Mouse (Mus musculus) ES-E14 (cell line): ENCODE measurements at regions not wholly inside any gene's neighbourhood (a gene's known extent, or its start where the extent isn't known, plus 50 kb on each side); places are given as distances from the start of the nearest gene placed in this dataset.
A peak's percentile ranks its signal among the peaks of the same experiment; 100 is the strongest.

Source experiments
- DNase-seq: peaks from one replicate; pipeline ENCODE4 v3.0.0-alpha.2; 2013; ENCODE audit warnings: low read depth, low spot score
- H3K27ac ChIP-seq: 2 replicates; pipeline ENCODE4 v1.5.1; 2012; ENCODE audit warnings: low read depth, mild to moderate bottlenecking, low read length, moderate library complexity, mixed read lengths; ENCODE audit not compliant: poor library complexity, insufficient read depth, severe bottlenecking
- H3K36me3 ChIP-seq: 2 replicates; pipeline ENCODE4 v1.6.1; 2012; ENCODE audit warnings: mild to moderate bottlenecking, low read length, moderate library complexity, mixed read lengths; ENCODE audit not compliant: control insufficient read depth, poor library complexity, insufficient read depth, severe bottlenecking
- H3K4me1 ChIP-seq, 2 experiments: fragments of 150-350 bp in 1 of 2; sonication (generic) in 1 of 2; 2 replicates each; pipeline ENCODE4 v1.6.1; 2012; ENCODE audit warnings: low read length in 2 of 2, mild to moderate bottlenecking in 1 of 2, mixed read lengths in 1 of 2; ENCODE audit not compliant: control insufficient read depth in 2 of 2, insufficient read depth in 2 of 2, poor library complexity in 1 of 2
- H3K4me3 ChIP-seq, 2 experiments: fragments of 150-350 bp in 1 of 2; sonication (generic) in 1 of 2; 2 replicates each; pipeline ENCODE4 v1.5.1; 2012; ENCODE audit warnings: low read length in 2 of 2, low read depth in 1 of 2, mild to moderate bottlenecking in 1 of 2, mixed read lengths in 1 of 2; ENCODE audit not compliant: insufficient read depth in 1 of 2, poor library complexity in 1 of 2, severe bottlenecking in 1 of 2
- H3K9ac ChIP-seq: 2 replicates; pipeline ENCODE4 v1.6.1; 2012; ENCODE audit warnings: low read depth, mild to moderate bottlenecking, low read length, mixed read lengths; ENCODE audit not compliant: poor library complexity, insufficient read depth, severe bottlenecking
- H3K9me3 ChIP-seq: fragments of 150-350 bp; sonication (generic); 2 replicates; pipeline ENCODE4 v1.6.1; 2012; ENCODE audit warnings: low read depth, mild to moderate bottlenecking, low read length; ENCODE audit not compliant: control insufficient read depth, insufficient read depth
- CHD2 ChIP-seq: IDR thresholded peaks from 2 replicates; pipeline ENCODE4 v1.6.1; 2014; ENCODE audit warnings: mild to moderate bottlenecking, low read depth, low read length, inconsistent platforms
- HCFC1 ChIP-seq: IDR thresholded peaks from 2 replicates; pipeline ENCODE4 v1.6.1; 2012; ENCODE audit warnings: low read length, inconsistent platforms, borderline replicate concordance; ENCODE audit not compliant: insufficient read depth
- MAFK ChIP-seq: IDR thresholded peaks from 2 replicates; pipeline ENCODE4 v1.6.1; 2014; ENCODE audit warnings: mild to moderate bottlenecking, low read depth, low read length, inconsistent platforms; ENCODE audit not compliant: insufficient read depth
- ZC3H11A ChIP-seq: IDR thresholded peaks from 2 replicates; pipeline ENCODE4 v1.6.1; 2012; ENCODE audit warnings: low read depth, mild to moderate bottlenecking, inconsistent platforms, low read length, borderline replicate concordance
- ZNF384 ChIP-seq: IDR thresholded peaks from 2 replicates; pipeline ENCODE4 v1.6.1; 2012; ENCODE audit warnings: low read depth, low read length, inconsistent platforms
- in situ Hi-C, 2 experiments: fragments of 600-800 bp; cut with MboI; formaldehyde crosslinking; loops; one replicate each; pipeline ENCODE4 v1.15.1; 2025; ENCODE audit warnings: low sequenced_read_pairs in 2 of 2, inconsistent platforms in 1 of 2; ENCODE audit not compliant: unreplicated experiment in 2 of 2

- Histone ChIP-seq H3K9ac (peak overlapping the region; percentile 56; the same call in 1 of the 2 replicates), H3K4me1 (peaks cover 12 to 26% of the 10 kb centered on the region in 2 experiments), H3K9me3 (no peaks in the 10 kb centered on the region), H3K27ac (peak overlapping the region; percentile 71; the same call in 1 of the 2 replicates), H3K4me3 (peak overlapping the region; percentile 55 to 76), H3K36me3 (0 out of 2 replicates have a peak, but pooled peaks cover 2% of the 10 kb centered on the region)
- TF ChIP-seq HCFC1 (no peak), CHD2 (no peak), ZNF384 (no peak), MAFK (no peak), ZC3H11A (no peak)
- in situ Hi-C loops: loop anchor here in 1 of 2 experiments (25.0 kb wide), 1 partner anchor 1354 kb away; no protein-coding TSS in a partner anchor
- DNase-seq: no peak
Observed at GRCm38 (mm10) chr14:64591091-64591976, 487.2 kb downstream of the Prss52 start.

- H3K27ac ChIP-seq: peak overlapping the region; percentile 71; the same call in 1 of the 2 replicates
- TF ChIP-seq CHD2 (no peak), ZC3H11A (no peak)
- peaks cover 13 to 28% of the 10 kb centered on the region in 2 experiments for H3K4me1 ChIP-seq
- peak overlapping the region in 1 of 2 experiments; percentile 76; a peak in 1 of 4 replicates for H3K4me3 ChIP-seq
- in situ Hi-C loops: loop anchor here in 1 of 2 experiments (25.0 kb wide), 1 partner anchor 1355 kb away; no protein-coding TSS in a partner anchor
- 0 out of 2 replicates have a peak overlapping the region, but pooled peaks have one; percentile 2 for H3K9ac ChIP-seq
- no peaks in the 10 kb centered on the region for H3K9me3 ChIP-seq
- 0 out of 2 replicates have a peak, but pooled peaks cover 2% of the 10 kb centered on the region for H3K36me3 ChIP-seq
- no peak for DNase-seq
Observed at GRCm38 (mm10) chr14:64592176-64592575, 488.1 kb downstream of the Prss52 start.

- in situ Hi-C loops: loop anchor here in 1 of 2 experiments (25.0 kb wide), 1 partner anchor 1356 kb away; no protein-coding TSS in a partner anchor
- TF ChIP-seq ZNF384 (no peak), MAFK (no peak), HCFC1 (no peak), ZC3H11A (no peak), CHD2 (no peak)
- Histone ChIP-seq H3K9ac (no peak overlapping the region), H3K4me3 (no peak overlapping the region), H3K9me3 (no peaks in the 10 kb centered on the region), H3K27ac (peak overlapping the region; percentile 71; the same call in 1 of the 2 replicates), H3K4me1 (peaks cover 13 to 33% of the 10 kb centered on the region in 2 experiments), H3K36me3 (0 out of 2 replicates have a peak, but pooled peaks cover 2% of the 10 kb centered on the region)
- DNase-seq: no peak
Observed at GRCm38 (mm10) chr14:64592706-64593320, 488.7 kb downstream of the Prss52 start.

- peak overlapping the region; percentile 71; the same call in 1 of the 2 replicates for H3K27ac ChIP-seq
- H3K36me3 ChIP-seq: 0 out of 2 replicates have a peak, but pooled peaks cover 2% of the 10 kb centered on the region
- no peak for DNase-seq
- TF ChIP-seq ZC3H11A (no peak), CHD2 (no peak), ZNF384 (no peak), HCFC1 (no peak), MAFK (no peak)
- H3K4me1 ChIP-seq: peaks cover 13 to 34% of the 10 kb centered on the region in 2 experiments
- H3K9ac ChIP-seq: no peak overlapping the region
- in situ Hi-C loops: loop anchor here in 1 of 2 experiments (25.0 kb wide), 1 partner anchor 1356 kb away; no protein-coding TSS in a partner anchor
- H3K4me3 ChIP-seq: no peak overlapping the region
- H3K9me3 ChIP-seq: no peaks in the 10 kb centered on the region
Observed at GRCm38 (mm10) chr14:64593564-64593963, 489.5 kb downstream of the Prss52 start.
